Mouse (Mus musculus) kidney, postnatal 10 days (tissue): ENCODE measurements around the gene Osbpl8.
A peak's percentile ranks its signal among the peaks of the same experiment; 100 is the strongest.

ENCODE experiments used
- DNase-seq: peaks from one replicate; pipeline ENCODE4 v3.0.0; 2021; ENCODE audit warnings: mixed read lengths

The Osbpl8 gene

DNA sequence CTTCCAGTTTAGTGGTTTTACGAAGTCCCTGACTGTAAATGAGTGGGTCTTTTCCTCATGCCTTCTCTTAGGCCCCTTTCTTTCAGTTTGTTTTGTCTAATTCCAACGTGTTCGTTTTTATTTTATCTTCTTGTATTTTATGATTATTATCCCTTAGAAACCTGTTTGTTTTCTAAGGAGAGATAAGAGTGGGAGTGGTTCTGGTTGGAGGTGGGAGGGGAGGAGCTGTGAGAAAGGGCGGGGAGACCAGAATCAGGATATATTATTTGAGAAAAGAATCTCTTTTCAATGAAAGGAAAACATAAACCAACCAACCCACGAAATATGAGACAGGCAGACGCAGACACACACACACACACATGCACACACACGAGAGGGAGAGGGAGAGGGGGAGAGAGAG, 9.0 kb upstream of the Osbpl8 start:
- DNase-seq: no peak

DNA sequence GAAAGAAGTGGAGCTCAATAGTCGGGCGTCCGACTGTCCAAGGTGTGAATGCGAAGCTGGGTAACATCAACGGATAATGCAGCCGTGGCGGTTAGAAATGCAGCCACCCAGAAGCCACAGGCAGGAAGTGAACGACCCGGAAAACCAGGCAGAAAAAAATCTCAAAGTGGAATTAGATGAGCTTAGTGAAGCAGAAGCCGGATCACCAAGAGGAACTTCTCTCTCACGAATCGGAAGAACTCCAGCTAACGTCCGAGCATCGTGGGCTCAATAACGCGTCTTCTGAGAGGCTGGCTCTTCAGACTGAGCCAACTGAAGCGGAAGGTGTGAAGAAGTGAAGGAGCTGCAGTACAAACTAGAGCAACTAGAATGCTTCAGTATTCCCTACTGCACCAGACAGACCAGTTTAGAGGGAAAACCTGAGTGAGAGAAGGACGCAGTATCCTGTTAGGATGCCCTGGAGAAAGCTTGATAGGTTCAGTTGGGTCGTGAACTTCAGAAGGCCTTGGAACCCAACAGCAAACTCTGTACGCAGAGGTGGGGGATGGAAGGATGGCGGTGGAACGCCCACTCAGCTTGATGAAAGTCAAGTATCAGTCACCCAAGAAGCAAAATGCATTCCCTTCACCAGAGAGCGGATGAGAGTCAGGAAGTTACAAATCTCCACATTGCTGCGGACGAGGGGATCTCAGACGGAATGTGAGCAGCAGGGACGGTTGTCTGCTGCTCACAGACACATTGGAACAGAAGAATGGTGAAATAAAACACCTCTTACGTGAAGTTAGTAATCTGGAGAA, 8.0 kb upstream of the Osbpl8 start:
- no peak for DNase-seq

DNA sequence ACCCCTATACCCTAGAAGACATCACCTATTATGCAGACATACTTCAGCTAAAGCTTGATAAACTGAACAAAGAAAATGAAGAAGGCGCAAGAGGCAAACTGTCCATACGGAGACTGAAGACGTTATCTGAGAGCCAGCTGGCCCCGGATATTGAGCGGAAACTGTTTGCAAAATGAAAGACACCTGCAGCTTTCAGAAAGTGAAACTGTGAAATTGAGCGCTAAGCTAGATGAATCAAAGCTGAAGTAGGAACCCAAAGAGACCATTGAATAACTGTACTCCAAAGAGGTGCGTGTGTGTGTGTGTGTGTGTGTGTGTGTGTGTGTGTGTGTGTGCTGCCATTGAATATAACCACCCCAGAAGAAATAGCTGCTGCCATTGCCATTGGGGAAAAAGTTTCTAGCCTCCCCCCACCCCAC, 7.3 kb upstream of the Osbpl8 start:
- no peak for DNase-seq

DNA sequence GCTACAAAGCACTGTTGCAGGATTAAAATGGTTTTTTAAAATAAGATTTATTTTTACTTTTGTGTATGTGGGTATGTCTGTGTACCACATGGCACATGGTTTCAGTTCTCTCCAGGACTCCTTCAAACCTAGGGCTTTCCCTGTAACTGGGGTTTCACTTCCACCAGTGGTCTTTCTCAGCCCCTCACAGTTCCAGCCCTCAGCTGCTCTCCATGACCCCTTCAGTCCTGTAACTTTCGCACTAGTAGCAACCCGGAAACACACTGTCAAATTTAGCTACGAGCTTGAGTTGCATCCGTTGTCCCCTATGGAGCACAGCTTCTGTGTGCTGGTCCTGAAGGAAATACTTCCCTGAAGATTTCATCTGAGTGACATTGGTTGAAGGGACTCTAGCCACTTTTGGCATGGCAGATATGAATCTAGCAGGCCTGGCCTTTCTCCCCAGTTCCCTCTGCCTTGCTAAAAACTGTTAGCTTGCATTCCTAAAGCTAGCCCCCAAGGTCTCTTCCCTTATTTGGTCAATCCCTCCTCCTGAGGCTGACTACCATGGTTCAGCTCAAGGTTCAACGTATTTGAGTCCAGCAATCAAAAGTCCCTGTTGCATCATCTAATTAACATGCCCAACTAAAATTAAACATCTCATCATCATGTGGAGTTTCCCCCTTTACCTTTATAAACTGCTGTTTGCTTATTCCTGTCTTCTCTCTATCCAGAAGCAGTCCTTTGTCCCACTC, 4.6 kb upstream of the Osbpl8 start:
- no peak for DNase-seq

DNA sequence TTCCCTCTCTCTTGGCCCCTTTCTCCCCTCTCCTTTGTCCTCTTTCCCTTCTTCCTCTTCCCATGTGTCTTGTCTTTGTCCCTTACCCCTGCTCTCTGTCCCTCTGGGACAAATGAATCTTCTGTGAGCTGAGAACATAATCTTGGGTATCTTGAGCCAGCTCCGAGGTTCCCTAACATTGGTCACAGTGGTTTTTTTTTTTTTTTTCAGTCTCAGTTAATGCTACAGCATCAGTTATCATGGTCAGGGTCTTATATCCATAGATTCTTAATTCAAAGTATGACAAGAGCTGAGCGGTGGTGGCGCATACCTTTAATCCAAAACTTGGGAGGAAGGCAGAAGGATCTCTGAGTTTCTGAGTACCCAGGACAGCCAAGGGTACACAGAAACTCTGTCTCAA, 4.0 kb upstream of the Osbpl8 start:
- DNase-seq: no peak

DNA sequence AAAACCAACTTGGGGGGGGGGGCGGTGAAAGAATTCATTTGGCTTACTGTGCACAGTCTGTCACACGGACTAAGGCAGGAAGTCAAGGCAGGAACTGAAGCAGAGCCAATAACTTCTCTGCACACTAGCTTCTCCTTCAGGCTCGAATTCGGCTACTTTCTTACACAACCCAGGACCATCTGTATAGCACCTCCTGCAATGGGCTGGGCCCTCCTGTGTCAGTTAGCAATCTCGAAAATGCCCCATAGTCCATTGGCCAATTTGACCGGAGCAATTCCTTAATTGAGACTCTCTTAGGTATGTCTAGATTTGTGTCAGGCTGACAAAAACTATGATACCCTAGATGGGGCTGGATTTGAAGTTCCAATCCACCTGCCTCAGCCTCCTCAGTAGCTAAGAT, 3.2 kb upstream of the Osbpl8 start:
- DNase-seq: no peak

DNA sequence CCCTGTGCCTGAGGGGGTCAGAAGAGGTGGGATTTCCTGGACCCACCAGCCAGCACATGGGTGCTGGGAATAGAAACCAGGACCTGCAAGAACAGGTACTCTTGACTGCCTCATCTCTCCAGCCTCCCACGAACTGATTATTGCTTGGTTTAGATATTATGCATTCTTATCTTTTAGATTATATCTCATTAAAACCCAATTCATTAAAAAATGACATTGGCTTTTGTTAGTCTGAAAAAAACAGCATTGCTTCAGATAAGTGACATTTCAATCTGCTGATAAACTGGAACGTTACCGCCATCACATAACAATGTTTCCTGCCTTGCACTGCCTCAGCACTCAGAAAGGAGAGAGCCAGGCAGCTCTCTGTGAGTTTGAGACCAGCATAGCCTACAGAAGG, 1.5 kb upstream of the Osbpl8 start:
- no peak for DNase-seq

DNA sequence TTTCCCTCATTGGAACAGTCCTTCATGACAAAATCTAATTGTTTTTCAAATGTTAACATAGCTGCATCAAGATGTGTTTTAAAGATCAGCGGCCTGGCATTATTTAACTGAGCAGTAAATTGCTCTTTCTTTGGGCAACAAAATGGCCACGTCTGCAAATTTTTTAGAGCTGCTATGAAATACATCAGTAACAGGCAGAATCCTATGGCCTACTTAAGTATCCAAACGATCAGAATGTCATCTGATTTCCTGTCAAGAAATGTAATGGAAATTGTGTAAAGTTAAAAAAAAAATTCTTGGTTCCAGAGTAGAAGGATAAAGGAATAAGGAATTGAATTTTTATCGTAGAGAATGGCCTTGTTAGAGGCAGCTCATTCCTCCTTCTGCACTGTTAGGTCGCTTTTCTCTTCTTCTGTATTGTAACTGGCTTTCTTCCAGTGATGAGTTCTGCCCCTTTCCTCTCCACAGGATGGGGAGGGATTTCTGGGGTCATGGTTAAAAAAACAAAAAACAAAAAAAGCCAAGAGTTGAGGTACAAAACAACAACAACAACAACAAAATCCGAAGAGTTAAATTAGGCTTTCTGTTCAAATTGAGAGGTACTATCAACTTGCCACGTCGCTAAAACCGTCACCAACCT, 831 bp upstream of the Osbpl8 start:
- no peak for DNase-seq

DNA sequence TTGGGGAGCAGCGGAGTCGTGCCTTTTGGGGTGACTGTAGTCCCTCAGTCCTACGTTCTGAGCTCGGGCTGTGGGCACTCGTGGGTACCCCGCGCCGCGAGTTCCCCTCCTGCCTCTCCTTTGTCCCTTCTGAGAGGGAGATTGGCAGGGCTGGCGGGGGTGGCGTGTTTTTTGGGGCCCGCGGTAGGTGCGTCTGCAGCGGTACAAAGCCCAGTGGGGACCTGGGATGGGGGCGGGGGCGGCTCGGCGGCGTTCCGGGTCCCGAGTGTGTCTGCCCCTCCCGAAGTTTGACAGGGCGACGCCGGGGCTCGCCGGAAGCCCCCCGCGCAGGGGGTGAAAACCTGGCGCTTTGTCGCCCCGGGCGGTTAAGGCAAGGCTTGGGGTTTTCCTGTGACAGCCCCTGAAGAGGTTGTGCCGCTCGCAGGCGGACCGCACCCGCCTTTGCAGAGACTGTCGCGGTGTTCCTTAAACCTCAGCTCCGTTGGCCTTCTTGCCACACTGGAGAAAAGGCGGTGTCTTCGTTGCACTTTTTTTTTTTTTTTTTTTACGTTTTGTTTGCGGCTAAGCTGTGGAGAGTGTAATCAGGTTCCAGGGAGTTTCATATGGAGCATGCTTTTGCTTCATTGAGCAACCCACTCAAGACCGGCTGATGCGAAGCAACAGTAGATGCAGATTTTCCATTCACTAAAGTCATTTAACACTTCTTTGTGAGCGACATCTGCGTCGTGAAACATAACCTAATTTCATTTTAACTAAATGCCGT, 848 bp downstream of the Osbpl8 start:
- peak; percentile 67 for DNase-seq

DNA sequence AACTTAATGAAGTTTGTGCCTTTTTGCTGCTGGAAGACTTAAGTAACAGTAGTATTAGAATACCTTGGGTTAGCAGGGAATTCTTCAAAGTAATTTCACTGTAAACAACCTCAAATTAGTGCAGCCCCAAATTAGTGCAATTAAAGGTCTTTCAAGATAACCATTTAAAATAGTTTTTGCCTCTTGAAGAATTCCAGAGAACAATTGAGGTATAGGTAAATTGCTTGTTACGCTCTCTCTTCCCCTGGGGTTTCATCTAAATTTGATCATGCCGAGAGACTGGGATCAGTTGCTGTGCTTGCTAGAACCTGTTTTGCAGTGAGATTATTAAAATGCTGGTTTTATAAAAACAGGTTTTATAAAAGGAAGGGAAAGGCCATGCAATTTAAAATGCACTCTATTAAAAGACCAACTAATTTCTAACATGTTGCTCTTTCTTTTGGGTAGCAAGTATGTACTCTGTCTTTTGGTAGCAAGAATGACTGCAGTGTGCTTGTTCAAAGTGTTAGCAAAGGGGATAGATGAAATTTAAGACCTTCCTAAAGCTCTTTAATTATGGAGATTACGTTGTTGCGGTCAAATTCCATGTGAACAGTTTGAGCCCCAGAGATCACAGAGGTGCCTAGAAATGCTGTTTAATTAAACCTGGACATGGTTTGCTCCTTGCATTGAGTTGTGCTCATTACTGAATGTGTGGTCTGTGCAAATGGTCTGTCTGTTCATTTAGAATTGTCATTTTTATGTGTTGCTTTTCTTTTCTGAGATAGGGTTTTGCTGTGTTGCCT, 1.7 kb downstream of the Osbpl8 start:
- DNase-seq: no peak

DNA sequence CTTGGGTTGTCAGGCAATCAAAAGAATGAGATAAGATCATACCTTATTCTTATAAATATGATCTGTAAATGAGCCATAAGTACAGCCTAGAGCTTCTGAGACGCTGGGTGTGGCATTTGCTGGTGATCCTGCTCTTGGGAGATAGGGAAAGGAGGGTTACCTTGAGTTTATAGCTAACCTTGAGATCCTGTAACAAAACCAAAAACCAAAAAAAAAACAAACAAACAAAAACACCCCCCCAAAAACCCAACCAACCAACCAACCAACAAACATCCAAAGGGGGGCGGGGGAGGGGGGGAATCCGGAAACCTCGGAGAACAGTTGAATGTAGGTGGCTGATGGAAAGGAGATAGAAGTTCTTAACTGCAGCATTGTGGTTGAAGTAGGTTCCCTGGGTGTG, 2.9 kb downstream of the Osbpl8 start:
- no peak for DNase-seq

DNA sequence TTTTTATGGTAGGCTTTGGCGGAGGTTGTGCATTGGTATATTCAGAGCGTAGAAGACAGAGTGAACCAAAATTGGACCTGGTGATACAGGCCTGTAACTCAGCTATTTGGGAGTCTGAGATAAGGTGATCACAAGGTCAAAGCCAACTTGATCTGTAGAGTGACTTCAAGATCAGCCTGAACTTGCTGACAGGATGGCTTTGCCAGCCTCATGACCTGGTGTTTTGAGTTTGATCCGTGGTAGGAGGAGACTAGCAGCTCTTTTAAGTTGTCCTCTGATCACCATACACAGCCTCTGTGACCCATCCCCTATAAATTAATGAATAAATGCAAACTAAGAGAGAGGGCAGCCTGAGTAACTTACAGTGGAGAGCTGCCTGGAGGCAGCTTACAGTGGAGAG, 3.8 kb downstream of the Osbpl8 start:
- no peak for DNase-seq

DNA sequence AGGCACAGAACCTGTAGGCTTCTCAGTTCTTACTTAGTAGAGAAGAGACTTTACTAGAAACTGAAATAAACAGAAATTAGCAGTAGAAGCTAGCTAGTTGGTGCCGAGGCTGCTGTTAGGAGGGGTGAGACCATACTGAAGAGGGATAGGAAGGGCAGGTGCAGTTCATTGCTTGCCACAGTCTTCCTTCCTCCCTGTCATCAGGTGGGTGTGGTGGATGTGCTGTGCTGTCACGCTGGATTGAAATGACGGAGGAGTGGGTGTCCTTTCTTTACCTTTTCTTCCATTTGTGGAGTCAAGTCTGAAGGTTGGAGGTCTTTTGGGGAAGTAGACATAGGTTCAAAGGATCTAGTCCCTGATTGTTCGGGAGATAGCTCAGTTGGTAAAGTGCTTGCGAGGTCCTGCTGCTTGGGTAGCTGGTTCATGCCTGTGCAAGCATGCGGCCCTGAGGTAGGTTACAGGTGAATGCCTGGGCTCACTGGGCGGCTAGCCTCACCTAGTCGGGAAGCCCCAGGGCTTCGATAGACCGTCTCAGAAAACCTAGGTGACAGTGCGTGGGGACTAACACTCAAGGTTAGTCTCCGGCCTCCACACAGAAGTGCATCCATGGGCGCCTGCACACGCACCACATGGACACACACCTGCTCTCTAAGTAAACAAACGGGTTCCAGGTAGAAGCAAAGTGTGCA, 6.8 kb downstream of the Osbpl8 start:
- DNase-seq: no peak

DNA sequence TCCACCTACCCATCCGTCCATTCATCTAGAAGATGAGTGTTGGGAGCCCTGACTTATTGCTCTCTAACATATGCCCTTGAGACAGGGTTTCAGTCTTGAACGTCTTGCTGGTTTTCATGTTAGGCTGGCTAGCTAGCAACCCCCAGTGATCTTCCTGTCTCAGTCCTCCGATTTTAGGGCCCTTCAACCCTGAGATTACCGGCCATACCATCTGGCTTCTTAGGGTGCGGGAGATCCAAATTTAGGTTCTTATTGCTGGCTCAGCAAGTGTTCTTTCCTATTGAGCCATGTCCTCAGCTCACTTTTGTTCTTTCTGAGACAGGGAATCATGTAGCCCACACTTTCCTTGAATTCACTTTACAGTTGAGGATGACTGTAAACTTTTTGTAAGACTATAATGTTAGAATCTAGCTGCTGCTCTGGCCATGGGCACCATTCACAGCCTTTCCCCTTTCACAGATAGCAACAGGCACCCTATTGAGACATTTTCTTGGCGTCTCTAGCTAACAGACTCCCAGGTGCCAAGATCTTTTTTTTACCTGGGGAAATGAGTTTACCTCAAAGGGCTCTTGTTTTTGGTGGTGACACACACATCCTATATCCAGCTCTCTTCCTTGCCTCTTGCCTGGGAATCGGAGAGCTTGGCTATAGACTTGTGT, 9.2 kb downstream of the Osbpl8 start:
- no peak for DNase-seq

DNA sequence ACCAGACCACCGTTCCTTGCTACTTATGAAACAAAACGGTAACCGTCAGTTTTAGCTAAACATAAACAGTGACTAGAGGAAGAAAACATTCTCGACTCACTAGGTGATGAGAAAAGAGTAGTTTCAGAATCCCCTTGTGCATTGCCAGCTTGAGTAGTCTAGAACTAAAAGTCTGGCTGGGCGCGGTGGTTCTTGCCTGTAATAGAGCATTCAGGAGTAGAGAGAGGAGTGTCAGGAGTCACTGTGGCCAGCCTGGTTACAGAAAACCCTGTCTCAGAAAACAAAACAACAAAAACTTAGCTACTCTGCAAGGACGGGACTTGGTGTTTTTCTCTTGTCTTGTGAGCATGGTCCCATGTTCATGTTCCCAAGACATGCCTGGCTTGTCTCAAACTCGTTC, 12.8 kb downstream of the Osbpl8 start:
- no peak for DNase-seq

DNA sequence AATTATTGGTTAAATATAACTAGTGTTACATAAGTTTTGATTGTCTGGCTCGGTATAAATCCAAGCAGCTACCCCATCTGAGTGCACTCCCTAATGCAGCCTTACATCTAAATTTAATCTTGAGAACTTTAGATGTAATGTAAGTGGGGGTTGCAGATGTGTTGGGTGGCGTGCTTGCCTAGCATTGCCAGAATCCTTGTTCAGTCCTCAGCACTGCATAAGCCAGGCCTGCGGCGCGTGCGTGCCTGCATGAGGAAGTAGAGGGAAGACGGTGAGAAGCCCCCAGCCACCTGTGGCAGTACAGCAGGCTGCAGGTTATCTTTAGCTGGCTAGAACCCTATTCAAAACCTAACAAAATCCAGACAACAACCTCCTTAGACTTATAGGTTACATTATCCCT, 13.5 kb downstream of the Osbpl8 start:
- DNase-seq: no peak

DNA sequence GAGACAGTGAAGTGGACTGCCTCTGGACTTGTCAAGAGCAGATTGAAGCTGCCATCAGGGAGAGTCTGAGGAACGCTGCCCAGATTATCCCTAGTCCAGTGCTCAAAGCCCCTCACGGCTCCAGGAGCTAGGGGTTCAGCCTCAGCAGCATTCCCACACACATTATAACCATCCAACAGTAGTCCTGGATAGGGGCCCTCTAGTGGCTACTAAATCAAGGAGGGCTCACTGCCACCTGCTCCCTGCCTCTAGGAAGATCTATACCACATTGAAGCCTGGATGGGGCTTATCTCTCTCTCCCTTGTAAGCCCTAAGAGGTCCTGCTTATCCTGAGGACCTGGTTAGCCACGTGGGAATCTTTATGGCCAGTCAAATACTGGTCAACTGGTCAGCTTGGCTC, 16.1 kb downstream of the Osbpl8 start:
- no peak for DNase-seq

DNA sequence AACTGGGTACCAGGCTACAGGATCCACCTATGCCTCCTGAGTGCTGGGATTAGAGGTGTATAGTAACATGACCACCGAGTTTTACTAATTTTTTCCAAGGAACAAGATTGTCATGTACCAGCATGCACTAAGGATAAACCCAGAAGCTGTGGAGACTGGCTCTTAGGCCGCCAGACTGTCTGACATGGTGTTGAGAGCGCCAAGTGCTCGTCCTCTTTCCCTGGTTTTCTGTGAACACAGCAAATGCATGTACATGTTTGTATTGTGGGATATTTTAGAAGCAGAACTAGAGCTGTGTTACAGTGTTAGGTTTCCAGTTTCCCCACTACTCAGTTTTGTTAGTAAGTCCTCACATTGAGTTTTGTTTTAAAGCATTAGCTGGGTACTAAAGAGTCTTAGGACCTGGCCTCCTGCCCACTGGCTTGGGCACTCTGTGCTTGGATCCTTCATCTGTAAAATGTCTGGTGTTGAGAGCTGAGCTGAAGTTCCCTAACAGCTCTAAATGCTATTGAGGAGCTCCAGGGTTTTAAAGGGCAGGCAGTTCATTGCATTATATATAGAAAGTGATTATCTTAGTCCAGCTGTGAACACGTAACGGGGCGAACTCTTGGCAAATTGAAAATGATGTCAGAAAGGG, 19.2 kb downstream of the Osbpl8 start:
- DNase-seq: peak; percentile 33

DNA sequence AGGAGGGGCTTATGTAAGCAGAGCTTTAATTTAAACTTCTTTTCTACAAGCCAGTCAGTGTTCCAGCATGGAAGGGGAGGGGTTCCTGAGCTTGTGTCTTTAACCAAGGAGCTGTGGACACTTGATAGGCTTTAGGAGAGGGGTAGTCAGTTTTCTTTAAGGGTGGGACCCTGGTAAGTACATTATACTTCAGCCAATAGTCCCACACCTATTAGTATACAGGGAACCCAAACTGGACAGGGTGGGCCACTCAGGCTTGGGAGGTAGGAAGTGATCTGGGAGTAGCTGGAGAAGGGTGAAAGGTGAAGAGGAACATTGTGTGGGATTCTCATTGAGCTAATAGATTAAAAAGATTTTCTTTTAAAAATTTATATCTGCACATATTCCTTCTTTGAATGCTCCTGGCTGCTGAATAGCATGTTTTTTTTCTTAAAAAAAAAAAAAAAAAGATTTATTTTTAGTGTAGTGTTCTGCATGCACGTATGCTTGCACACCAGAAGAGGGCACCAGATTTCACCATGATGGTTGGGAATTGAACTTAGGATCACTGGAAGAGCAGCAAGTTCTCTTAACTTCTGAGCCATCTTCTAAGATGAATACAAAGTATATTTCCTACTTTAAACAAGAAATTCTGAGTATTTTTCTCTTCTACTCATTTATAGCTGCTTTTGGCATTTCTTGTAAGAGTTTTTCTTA, 21.2 kb downstream of the Osbpl8 start:
- DNase-seq: no peak

DNA sequence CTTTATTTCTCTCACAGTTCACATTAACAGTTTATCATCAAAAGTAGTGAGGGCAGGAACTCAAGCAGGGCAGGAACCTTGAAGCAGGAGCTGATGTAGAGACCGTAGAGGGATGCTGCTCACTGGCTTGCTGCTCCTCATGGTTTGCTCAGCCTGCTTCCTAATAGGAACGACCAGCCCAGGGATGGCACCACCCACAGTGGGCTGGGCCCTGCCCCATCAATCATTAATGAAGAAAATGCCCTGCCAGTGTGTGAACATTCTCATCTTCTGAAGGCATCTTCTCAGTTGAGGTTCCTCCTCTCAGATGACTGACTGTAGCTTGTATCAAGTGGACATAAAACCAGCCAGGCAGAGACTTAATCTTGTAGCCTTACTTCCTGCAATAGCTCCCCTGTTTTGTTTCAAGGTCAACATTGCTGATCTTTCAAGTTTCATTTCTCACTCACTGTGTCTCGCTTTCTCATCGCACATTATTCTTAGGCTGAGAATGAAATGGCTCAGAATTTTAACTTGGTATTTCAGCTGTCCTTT, 24.5 kb downstream of the Osbpl8 start:
- DNase-seq: peak; percentile 42
